Mouse (Mus musculus): ENCODE measurements at regions not wholly inside any gene's neighbourhood (a gene's known extent, or its start where the extent isn't known, plus 50 kb on each side); places are given as distances from the start of the nearest gene placed in this dataset.
A peak's percentile ranks its signal among the peaks of the same experiment; 100 is the strongest.

- DNase-seq = no peak
These were observed 464.2 kb upstream of the Vstm2b start for GRCm38 (mm10) chr7:40433906-40434305.

GRCm38 (mm10) chr7:40441128-40441527 lies 457.0 kb upstream of the Vstm2b start:
- DNase-seq = no peak

- no peak for DNase-seq
These were observed 456.3 kb upstream of the Vstm2b start for GRCm38 (mm10) chr7:40441786-40442185.

- DNase-seq = no peak
These were observed 431.7 kb upstream of the Vstm2b start for GRCm38 (mm10) chr7:40466382-40466781.

- DNase-seq = no peak
These were observed 410.9 kb upstream of the Vstm2b start for GRCm38 (mm10) chr7:40487256-40487655.

- no peak for DNase-seq
These were observed 375.3 kb upstream of the Vstm2b start for GRCm38 (mm10) chr7:40522703-40523267.

- DNase-seq = peak; percentile 21
These were observed 361.5 kb upstream of the Vstm2b start for GRCm38 (mm10) chr7:40536601-40537000.

GRCm38 (mm10) chr7:40537621-40538020 lies 360.5 kb upstream of the Vstm2b start:
- no peak for DNase-seq

- DNase-seq = no peak
These were observed 358.3 kb upstream of the Vstm2b start for GRCm38 (mm10) chr7:40539789-40540188.

- DNase-seq = no peak
These were observed 356.8 kb upstream of the Vstm2b start for GRCm38 (mm10) chr7:40541283-40541682.

- DNase-seq = no peak
These were observed 334.5 kb upstream of the Vstm2b start for GRCm38 (mm10) chr7:40563447-40564118.

GRCm38 (mm10) chr7:40575971-40576370 lies 322.2 kb upstream of the Vstm2b start:
- DNase-seq = no peak

GRCm38 (mm10) chr7:40577365-40577764 lies 320.8 kb upstream of the Vstm2b start:
- DNase-seq = no peak

- no peak for DNase-seq
These were observed 277.4 kb upstream of the Vstm2b start for GRCm38 (mm10) chr7:40620761-40621160.

GRCm38 (mm10) chr7:40622811-40623210 lies 275.3 kb upstream of the Vstm2b start:
- peak; percentile 73 for DNase-seq

- no peak for DNase-seq
These were observed 274.8 kb upstream of the Vstm2b start for GRCm38 (mm10) chr7:40623286-40623685.

GRCm38 (mm10) chr7:40636369-40636768 lies 261.8 kb upstream of the Vstm2b start:
- no peak for DNase-seq

GRCm38 (mm10) chr7:40654982-40655381 lies 243.1 kb upstream of the Vstm2b start:
- no peak for DNase-seq

- DNase-seq = no peak
These were observed 242.7 kb upstream of the Vstm2b start for GRCm38 (mm10) chr7:40655391-40655790.

- DNase-seq = no peak
These were observed 238.5 kb upstream of the Vstm2b start for GRCm38 (mm10) chr7:40659662-40660061.

- no peak for DNase-seq
These were observed 234.3 kb upstream of the Vstm2b start for GRCm38 (mm10) chr7:40663781-40664180.

- DNase-seq = no peak
These were observed 231.5 kb upstream of the Vstm2b start for GRCm38 (mm10) chr7:40666625-40667024.

- DNase-seq = no peak
These were observed 227.7 kb upstream of the Vstm2b start for GRCm38 (mm10) chr7:40670401-40670800.

GRCm38 (mm10) chr7:40671068-40671467 lies 227.1 kb upstream of the Vstm2b start:
- no peak for DNase-seq

- DNase-seq = no peak
These were observed 225.8 kb upstream of the Vstm2b start for GRCm38 (mm10) chr7:40672348-40672747.
